Mouse (Mus musculus) heart, adult 2 months (tissue): ENCODE results near the gene Ano2. TPM values are rescaled to one million over a fixed set of nuclear protein-coding genes. Genes with fewer than 3 reads are reported as not detected.

Source experiments
- DNase-seq, 2 experiments: peaks; one replicate each; pipeline ENCODE4 v3.0.0; 2021
- H3K27ac ChIP-seq: fragments of 200-600 bp; 2 replicates; pipeline ENCODE4 v1.8.1; 2022
- H3K27me3 ChIP-seq: fragments of 200-500 bp; 2 replicates; pipeline ENCODE4 v1.6.1; 2012; ENCODE audit warnings: mild to moderate bottlenecking, low read length, inconsistent platforms, mixed read lengths; ENCODE audit not compliant: control insufficient read depth, insufficient read depth
- H3K36me3 ChIP-seq: fragments of 200-500 bp; 2 replicates; pipeline ENCODE4 v1.6.1; 2012; ENCODE audit warnings: low read length, inconsistent platforms; ENCODE audit not compliant: control insufficient read depth, insufficient read depth
- H3K4me1 ChIP-seq: fragments of 200-500 bp; 2 replicates; pipeline ENCODE4 v1.6.1; 2011; ENCODE audit warnings: low read length; ENCODE audit not compliant: control insufficient read depth, insufficient read depth
- H3K4me3 ChIP-seq: fragments of 200-600 bp; 2 replicates; pipeline ENCODE4 v1.8.1; 2022
- H3K79me2 ChIP-seq: fragments of 200-500 bp; replicated peaks from 2 replicates; pipeline ENCODE4 v1.6.1; 2012; ENCODE audit warnings: mild to moderate bottlenecking, inconsistent platforms, low read length, moderate library complexity, mixed read lengths; ENCODE audit not compliant: control insufficient read depth, insufficient read depth
- H3K9ac ChIP-seq: fragments of 200-500 bp; 2 replicates; pipeline ENCODE4 v1.6.1; 2012; ENCODE audit warnings: low read depth, mild to moderate bottlenecking, control low read depth, inconsistent platforms, low read length, mixed read lengths
- CTCF ChIP-seq: fragments of 200-600 bp; IDR thresholded peaks from 2 replicates; pipeline ENCODE4 v1.8.1; 2022; ENCODE audit warnings: antibody characterized with exemption, mild to moderate bottlenecking, moderate library complexity
- EP300 ChIP-seq: fragments of 200-500 bp; IDR thresholded peaks from 2 replicates; pipeline ENCODE4 v1.6.1; 2011; ENCODE audit warnings: low read depth, low read length, control low read depth; ENCODE audit not compliant: insufficient read depth
- POLR2A ChIP-seq: fragments of 200-500 bp; IDR thresholded peaks from 2 replicates; pipeline ENCODE4 v1.6.1; 2011; ENCODE audit warnings: mild to moderate bottlenecking, low read depth, low read length, control low read depth; ENCODE audit not compliant: insufficient read depth
- WGBS: fragments of 180-500 bp; shearing (Covaris S2); methylation state at CpG from one replicate; pipeline ENCODE4 v1.1.7; 2018; 5-methylcytosine and 5-hydroxymethylcytosine counted together
- intact Hi-C: fragments of 180-260 bp; cut with DNase I; formaldehyde crosslinking; loops from one replicate; pipeline ENCODE4 v1.15.1; 2025
- polyA plus RNA-seq: library from polyadenylated mRNA; depleted of rRNA; stranded (reverse); fragments of >200 nt; gene quantifications from 2 replicates; pipeline ENCODE4 v1.2.3, GENCODE M21; 2012
- total RNA-seq, 2 experiments: library from RNA; stranded (reverse); gene quantifications; 2 replicates each; pipeline ENCODE4 v1.2.3; 2021

Gene Ano2
- total and polyA plus RNA-seq, 3 experiments: 0.08 to 0.30 TPM; not detected in 1

DNA sequence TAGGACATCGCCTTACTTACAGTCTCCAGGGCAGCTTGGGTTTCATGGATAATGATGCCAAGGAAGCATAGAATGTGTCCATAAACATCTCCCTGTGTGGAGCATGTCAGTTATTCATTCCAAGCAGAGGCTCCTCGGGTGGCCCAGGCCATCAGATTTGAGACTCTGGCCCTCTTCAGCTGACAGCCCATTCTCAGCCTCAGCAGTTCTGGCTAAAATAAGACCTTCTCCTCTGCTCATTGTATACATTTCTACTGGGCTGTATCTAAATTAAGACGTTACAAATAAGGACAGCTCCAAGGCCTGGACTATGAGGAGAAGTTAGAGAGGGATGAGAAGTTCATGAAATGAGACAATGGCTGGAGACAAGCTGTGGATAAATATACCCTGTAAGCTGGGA lies 204.1 kb downstream of the Ano2 start:
- no peak for DNase-seq
- no peaks in the 10 kb centered on the region for H3K79me2 ChIP-seq
- 68% methylated on average over 3 of the region's 3 CpGs for WGBS
- H3K4me1 ChIP-seq: no peaks in the 10 kb centered on the region
- H3K27me3 ChIP-seq: no peaks in the 10 kb centered on the region
- no peak overlapping the region for H3K4me3 ChIP-seq
- no peak overlapping the region for H3K27ac ChIP-seq
- TF ChIP-seq EP300: no peak
- TF ChIP-seq CTCF: no peak
- no peak for TF ChIP-seq POLR2A
- no peak overlapping the region for H3K9ac ChIP-seq
- intact Hi-C loops: no loop called here
- no peaks in the 10 kb centered on the region for H3K36me3 ChIP-seq

DNA sequence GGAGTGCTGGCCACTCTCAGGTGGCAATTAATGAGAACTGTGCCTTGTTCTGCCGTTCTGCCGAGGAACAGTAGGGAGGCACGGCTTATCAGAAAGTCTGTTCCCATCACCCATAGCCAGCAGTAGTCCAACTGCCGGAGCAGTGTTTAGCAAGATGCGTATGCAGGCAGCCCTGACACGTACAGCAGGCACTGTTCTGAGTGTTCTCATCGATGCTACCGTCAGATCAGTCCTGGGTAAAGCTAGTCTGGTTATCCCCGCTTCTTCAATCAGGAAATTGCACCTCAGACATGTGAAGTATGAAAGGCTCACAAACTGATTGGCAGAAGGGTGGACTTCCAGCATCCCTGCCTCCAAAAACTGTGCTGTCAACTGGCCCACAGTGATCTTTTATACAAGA lies 224.2 kb downstream of the Ano2 start:
- no peaks in the 10 kb centered on the region for H3K36me3 ChIP-seq
- H3K27me3 ChIP-seq: no peaks in the 10 kb centered on the region
- no peak for DNase-seq
- TF ChIP-seq CTCF (no peak), EP300 (no peak), POLR2A (no peak)
- H3K27ac ChIP-seq: no peak overlapping the region
- WGBS: 70% methylated on average over 9 of the region's 9 CpGs
- intact Hi-C loops: no loop called here
- no peak overlapping the region for H3K9ac ChIP-seq
- no peaks in the 10 kb centered on the region for H3K4me1 ChIP-seq
- H3K79me2 ChIP-seq: no peaks in the 10 kb centered on the region
- no peak overlapping the region for H3K4me3 ChIP-seq

DNA sequence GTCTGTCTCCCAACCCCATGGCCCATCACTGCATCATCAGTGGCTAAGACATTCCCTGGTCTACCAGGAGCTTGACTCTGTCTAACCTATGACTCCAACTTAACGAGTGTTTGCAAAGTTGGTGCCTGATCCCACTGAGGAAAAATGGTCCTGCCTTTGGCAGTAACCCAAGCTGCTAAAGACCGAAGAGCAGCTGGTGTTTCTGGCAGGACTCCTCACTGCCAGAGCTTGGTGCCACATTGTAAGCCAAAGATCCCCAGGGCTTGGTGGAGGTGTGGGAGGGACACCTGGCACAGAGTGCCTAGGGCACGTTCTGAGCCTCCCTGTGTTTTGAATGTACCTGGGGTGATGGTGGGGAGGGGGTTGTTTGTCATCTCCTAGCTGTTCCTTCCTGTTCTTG lies 232.5 kb downstream of the Ano2 start:
- no peak for DNase-seq
- no peak overlapping the region for H3K9ac ChIP-seq
- intact Hi-C loops: no loop called here
- TF ChIP-seq EP300: no peak
- TF ChIP-seq CTCF: no peak
- TF ChIP-seq POLR2A: no peak
- H3K79me2 ChIP-seq: no peaks in the 10 kb centered on the region
- no peak overlapping the region for H3K4me3 ChIP-seq
- 59% methylated on average over 3 of the region's 3 CpGs for WGBS
- no peaks in the 10 kb centered on the region for H3K4me1 ChIP-seq
- H3K27ac ChIP-seq: no peak overlapping the region
- H3K27me3 ChIP-seq: no peaks in the 10 kb centered on the region
- no peaks in the 10 kb centered on the region for H3K36me3 ChIP-seq

DNA sequence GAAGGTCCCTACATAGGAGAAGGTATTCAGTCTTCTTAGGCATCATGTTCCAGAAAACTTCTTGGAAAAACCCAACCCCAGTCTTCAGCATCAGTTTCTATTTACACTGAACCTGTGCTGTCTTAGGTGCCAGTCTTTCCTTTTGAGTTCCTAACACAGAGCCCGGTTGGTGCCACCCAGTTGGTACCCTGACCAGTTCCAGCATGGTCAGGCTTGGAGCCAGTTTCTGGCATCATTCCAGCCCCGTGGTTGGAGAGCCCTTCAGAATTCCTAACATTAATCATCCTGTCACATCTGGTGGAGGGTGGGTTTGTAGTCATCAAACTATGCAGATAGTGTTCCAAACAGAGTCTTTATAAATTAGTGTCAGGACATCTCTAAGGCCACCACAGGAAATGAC lies 234.8 kb downstream of the Ano2 start:
- TF ChIP-seq POLR2A (no peak), CTCF (no peak), EP300 (no peak)
- Histone ChIP-seq H3K4me1 (no peaks in the 10 kb centered on the region), H3K79me2 (no peaks in the 10 kb centered on the region), H3K4me3 (no peak overlapping the region), H3K36me3 (no peaks in the 10 kb centered on the region), H3K27me3 (no peaks in the 10 kb centered on the region), H3K27ac (no peak overlapping the region), H3K9ac (no peak overlapping the region)
- 68% methylated on average over 2 of the region's 2 CpGs for WGBS
- no peak for DNase-seq
- intact Hi-C loops: no loop called here

DNA sequence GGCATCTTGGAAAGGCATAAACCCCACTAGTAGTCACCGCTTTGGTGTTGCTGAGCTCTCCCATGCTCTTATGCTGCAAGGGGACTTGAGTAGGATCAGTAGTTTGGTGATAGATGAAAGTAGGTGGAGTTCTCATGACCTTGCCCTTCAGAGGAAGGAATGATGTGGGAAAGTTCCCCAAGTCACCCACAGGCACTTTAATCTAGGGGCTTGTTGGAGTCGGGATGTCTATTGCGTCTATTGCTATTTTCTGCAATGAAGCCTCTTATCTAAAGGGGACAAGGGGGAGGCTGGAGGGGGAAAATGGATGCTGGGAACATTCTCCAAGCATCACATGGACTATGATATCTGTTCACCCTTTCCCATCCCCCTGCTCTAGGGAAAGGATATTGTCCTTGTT lies 235.6 kb downstream of the Ano2 start:
- intact Hi-C loops: no loop called here
- Histone ChIP-seq H3K27ac (no peak overlapping the region), H3K4me3 (no peak overlapping the region), H3K79me2 (no peaks in the 10 kb centered on the region), H3K9ac (no peak overlapping the region), H3K4me1 (no peaks in the 10 kb centered on the region), H3K27me3 (no peaks in the 10 kb centered on the region), H3K36me3 (no peaks in the 10 kb centered on the region)
- WGBS: 66% methylated on average over 3 of the region's 3 CpGs
- TF ChIP-seq POLR2A (no peak), EP300 (no peak), CTCF (no peak)
- DNase-seq: no peak

DNA sequence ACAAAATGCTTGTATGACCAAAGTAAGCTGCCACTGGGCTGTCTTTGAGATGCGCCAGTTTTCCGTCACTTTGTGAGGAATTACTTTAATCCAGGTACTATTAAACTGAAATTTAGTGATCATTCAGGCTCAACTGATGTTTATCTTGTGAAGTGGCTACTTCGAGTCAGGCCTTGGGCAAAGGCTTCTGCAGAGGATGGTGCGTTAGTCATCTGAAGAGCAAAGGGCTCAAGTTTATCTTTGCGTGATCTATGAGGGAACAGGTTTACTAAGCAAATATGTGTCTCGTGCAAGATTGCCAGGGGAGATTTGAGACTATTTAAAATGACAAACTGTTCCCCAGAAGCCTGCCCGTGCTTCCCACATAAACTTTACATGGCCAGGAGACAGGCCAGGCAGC lies 241.7 kb downstream of the Ano2 start:
- TF ChIP-seq EP300: no peak
- no peak for TF ChIP-seq CTCF
- no peak for TF ChIP-seq POLR2A
- Histone ChIP-seq H3K79me2 (no peaks in the 10 kb centered on the region), H3K9ac (no peak overlapping the region), H3K4me1 (no peaks in the 10 kb centered on the region), H3K27me3 (no peaks in the 10 kb centered on the region), H3K36me3 (no peaks in the 10 kb centered on the region), H3K27ac (no peak overlapping the region), H3K4me3 (no peak overlapping the region)
- intact Hi-C loops: no loop called here
- no peak for DNase-seq
- 82% methylated on average over 7 of the region's 7 CpGs for WGBS
